Mouse (Mus musculus) liver, adult (tissue): Measurements from ENCODE around the gene Nfix.

Experiments used
- GATA4 ChIP-seq: IDR thresholded peaks from 2 replicates; pipeline ENCODE4 v1.6.1; 2014; ENCODE audit warnings: mild to moderate bottlenecking, low read length; ENCODE audit not compliant: insufficient replicate concordance

Nfix gene

GRCm38 (mm10) chr8:84799999-84800831 is at the start of gene Nfix:
Gene Nfix (minus strand): TSS chr8:84800344.
- no peak for TF ChIP-seq GATA4

DNA sequence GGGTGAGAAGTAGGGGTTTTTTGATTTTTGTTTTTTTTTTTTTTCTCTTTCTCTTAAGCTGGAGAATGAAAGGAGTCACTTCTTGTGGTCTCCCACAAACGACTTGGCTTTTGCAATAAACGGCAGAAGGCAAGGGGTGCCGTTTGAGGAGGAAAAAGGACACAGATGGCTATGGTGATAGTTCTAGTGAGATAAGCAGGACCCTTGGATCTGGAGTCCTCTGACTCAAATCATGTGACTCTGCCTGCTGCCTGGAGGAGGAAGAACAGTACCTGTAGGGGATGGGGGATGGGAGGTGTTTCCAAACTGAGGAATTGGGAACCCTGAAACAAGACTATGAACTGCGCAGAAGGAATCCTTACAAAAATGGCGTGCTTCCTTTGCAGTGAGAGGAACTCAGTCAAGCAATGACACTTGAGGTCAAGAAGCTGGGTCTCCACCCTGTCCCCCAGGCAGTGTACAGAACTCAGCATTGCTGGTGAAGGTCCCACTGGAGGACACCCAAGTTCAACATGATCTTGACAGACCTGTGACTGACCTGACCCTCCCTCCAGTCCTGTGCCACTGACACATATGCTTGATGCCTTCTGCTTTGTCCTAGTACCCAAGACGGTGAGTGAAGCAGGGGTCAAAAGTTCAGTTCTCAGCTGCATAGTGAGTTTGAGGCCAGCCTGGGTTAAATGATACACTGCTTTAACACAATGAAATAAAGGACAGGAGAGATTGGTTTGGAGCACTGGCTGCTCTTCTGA is 47.7 kb upstream of the Nfix start:
- TF ChIP-seq GATA4, result no peak

DNA sequence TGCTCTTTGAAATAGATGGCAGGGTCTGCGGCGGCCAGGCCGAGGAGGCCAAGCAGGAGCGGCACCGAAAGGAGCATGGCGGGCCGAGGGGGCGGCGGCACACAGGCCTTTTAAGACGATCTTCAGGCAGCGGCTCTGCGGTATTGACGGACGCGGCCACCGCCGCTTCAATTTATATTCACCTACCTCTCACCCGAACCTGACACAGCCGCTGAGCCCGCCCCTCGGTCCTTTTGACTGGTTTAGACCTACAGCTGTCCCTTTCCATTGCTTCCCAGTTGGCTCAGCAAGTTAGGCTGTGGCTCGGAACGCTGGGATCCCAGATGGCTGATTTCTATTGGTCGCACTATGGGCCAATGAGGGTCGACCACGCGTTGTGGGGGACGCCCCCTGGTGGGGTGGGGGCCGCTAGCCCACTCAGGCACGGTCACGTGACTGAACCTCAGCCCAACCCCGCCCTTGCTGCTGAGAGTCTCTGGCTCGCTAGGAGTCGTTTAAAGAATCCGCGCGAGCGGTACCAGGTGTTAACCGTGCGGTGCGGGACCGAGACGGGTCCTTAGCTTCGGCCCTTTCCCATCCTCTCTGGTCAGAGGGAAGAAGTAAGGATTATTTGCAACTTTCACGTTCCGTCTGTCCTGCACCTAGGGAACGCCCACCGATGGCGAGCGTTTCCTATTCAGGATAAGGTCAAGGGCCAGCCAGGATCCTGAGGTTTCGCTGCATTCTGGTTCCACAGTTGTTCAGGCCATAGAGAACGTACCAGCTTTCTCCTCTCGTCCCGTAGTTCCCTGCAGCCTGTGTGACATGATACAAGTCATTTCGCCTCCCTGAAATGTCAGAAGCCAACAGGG is 46.8 kb upstream of the Nfix start, which contains the start of gene Calr:
Gene Calr, minus strand, starts transcription at position 213 of the 851 bp plus-strand sequence.
- no peak for TF ChIP-seq GATA4

DNA sequence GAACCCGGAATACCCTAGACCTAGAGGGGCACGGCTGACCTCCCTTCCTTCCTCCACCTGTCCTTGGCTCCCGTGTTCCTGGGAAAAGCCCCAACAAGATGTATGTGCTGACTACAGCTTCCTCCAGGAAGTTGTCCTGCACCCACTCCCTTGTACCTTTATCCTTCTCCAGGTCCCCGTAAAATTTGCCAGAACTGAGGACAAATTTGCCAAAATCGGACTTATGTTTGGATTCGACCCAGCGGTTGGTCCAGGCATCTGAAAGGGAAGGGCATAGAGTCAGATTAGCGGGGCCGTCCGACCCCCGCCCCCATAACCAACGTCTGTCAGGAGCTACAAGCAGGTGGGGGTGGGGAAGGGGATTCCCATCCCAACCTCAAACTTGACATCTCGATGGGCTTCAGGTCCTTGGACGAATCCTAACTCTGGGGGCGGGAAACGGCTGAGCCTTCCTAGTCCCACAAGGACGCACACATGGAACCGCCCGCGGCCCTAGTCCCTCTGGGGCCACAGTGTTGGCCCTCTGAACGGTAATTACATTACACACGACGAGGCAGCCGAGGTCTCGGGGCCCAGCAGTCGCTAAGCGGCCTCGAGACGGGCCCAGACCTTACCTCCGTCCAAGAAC is 46.1 kb upstream of the Nfix start:
- no peak for TF ChIP-seq GATA4

DNA sequence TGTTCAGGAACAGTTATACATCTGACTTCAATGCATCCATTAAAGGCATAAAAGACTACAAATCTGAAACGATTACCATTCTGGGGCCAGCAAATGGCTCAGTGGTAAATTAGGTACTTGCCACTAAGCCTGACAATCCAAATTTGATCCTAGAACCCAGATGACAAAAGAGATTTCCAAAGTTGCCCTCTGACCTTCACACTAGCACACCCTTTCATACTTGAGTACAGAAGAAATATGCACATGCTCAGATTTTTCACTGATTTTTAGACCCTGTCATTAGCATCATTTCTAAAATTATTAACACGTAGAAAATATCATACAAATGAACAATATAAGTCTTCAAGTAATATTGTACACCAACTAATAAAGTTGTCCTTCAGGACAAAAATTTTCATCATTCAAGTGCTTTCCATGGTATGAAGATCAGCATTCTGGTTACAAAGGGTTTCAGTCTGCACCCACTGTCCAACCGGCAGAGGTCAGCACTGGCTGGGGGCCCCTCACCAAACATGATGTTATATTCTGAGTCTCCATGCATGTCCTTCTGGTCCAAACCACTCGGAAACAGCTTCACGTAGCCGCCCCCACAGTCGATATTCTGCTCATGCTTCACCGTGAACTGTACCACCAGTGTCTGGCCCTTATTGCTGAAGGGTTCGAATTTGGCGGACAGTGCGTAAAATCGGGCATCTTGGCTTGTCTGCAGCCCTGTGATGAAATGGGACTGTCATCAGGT is 45.4 kb upstream of the Nfix start:
- no peak for TF ChIP-seq GATA4

DNA sequence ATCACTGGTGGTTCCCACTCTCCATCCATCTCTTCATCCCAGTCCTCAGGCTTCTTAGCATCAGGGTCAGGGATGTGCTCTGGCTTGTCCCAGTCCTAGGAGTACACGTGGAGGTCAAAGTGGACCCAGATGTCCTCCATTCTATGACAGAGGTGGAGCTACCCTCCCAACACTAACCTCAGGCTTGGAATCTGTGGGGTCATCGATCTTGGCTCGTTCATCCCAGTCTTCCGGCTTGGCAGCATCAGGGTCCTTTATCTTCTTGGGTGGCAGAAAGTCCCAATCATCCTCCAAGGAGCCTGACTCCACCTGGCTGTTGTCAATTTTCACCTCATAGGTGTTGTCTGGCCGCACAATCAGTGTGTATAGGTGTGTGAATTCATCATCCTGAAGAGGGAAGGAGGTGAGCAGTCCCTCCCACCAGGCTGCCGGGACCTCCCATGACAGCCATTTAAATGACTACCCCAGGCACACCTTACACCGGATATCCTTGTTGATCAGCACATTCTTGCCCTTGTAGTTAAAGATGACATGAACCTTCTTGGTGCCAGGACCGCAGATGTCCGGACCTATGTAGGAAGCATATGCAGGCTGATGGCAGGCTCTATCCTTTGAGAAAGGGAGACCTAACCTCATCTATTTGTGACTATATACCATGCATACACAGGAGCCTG is 44.4 kb upstream of the Nfix start:
- no peak for TF ChIP-seq GATA4

GRCm38 (mm10) chr8:84841514-84841913 is 41.4 kb upstream of the Nfix start:
- no peak for TF ChIP-seq GATA4

- TF ChIP-seq GATA4, result no peak; the same call in 1 of the 2 replicates
Measured at GRCm38 (mm10) chr8:84840248-84840999, 40.3 kb upstream of the Nfix start, which contains the start of gene Rad23a. Gene Rad23a (minus strand): TSS chr8:84840665.

DNA sequence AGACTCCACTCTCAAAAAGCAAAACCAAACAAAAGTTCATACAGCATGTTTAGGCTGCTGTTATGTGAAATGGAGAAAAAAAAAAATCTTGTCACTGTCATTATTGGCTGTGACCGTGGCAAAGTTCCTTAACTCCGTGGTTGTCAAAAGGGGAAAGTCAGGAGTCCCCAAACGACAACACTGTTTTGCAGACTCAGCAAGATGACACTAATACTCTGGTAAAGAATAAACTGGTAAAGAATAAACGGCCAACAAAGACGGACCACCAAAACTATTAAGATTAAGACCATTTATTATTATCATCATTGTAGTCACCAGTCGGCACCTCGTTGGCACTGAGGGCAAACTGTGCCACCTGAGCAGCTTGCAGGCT is 39.7 kb upstream of the Nfix start:
- no peak for TF ChIP-seq GATA4

DNA sequence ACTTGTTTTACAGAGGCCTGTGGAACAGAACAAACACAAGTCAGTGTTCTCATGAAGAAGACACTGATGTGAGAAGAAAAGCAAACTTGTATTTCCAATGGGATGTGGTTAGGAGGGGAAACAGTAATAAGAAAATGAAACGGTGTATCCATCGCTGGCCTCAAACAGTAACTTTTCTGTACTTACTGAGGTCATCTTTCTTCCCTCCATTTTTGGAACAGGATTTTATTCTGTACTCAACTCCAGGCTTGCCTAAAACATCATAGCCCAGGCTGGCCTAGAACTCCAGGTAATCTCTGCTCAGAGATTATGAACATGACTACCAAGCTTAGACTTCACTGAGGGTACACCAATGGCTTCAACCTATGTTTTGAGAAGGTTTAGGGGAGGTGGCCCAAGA is 39.3 kb upstream of the Nfix start:
- no peak for TF ChIP-seq GATA4

DNA sequence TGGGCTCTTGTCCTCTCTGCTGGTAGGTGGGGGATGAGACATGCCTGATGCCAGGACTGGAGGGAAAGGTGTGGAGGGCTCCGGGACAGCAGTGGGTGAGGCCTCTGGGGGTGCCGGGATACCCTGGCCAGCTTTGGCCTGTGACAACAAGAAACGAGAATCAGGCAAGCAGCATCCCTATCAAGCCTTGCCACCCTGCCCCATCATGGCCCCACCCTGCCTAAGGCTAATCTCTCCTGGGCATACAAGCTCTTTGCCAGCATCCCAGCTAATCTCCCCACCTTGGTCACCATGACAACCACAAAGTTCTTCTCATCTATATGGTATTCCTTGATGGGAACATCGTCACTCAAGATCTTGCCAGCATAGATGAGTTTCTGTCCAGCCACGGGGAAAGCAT is 38.4 kb upstream of the Nfix start:
- TF ChIP-seq GATA4, result no peak

DNA sequence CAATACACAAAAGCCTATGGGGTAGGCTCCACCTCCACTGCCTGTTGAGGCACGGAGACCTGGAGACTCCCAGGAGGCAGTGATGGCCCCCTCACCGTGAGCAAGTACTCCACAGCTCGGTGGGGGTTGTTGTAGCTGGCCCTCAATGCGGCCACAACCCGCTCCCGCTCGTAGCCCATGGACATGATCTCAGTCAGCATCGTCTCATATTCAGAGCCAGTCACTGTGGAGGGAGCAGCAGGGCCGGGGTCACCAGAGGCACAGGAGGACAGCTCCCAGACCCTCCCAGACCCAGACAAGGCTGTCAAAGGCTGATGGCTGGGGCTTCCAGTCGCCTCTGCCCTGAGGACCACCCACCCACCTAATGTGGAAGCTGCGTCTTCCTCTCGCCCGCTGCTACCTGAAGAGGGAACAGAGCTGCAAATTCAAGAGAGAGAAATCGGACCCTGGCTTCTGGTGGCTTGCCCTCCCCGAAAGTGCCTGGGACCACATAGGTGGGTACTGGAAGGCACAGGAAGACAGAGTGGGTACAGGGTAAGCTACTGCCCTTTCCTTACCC is 37.8 kb upstream of the Nfix start:
- no peak for TF ChIP-seq GATA4
